Mouse (Mus musculus) ES-E14 (cell line): Measurements from ENCODE around the gene Tmub1. TPM values are rescaled to one million over a fixed set of nuclear protein-coding genes. Genes with fewer than 3 reads are reported as not detected.
A peak's percentile ranks its signal among the peaks of the same experiment; 100 is the strongest.

Experiments used
- DNase-seq: peaks from one replicate; pipeline ENCODE4 v3.0.0-alpha.2; 2013; ENCODE audit warnings: low read depth, low spot score
- H3K27ac ChIP-seq: 2 replicates; pipeline ENCODE4 v1.5.1; 2012; ENCODE audit warnings: low read depth, mild to moderate bottlenecking, low read length, moderate library complexity, mixed read lengths; ENCODE audit not compliant: poor library complexity, insufficient read depth, severe bottlenecking
- H3K36me3 ChIP-seq: 2 replicates; pipeline ENCODE4 v1.6.1; 2012; ENCODE audit warnings: mild to moderate bottlenecking, low read length, moderate library complexity, mixed read lengths; ENCODE audit not compliant: control insufficient read depth, poor library complexity, insufficient read depth, severe bottlenecking
- H3K4me1 ChIP-seq, 2 experiments: fragments of 150-350 bp in 1 of 2; sonication (generic) in 1 of 2; 2 replicates each; pipeline ENCODE4 v1.6.1; 2012; ENCODE audit warnings: low read length in 2 of 2, mild to moderate bottlenecking in 1 of 2, mixed read lengths in 1 of 2; ENCODE audit not compliant: control insufficient read depth in 2 of 2, insufficient read depth in 2 of 2, poor library complexity in 1 of 2
- H3K4me3 ChIP-seq, 2 experiments: fragments of 150-350 bp in 1 of 2; sonication (generic) in 1 of 2; 2 replicates each; pipeline ENCODE4 v1.5.1; 2012; ENCODE audit warnings: low read length in 2 of 2, low read depth in 1 of 2, mild to moderate bottlenecking in 1 of 2, mixed read lengths in 1 of 2; ENCODE audit not compliant: insufficient read depth in 1 of 2, poor library complexity in 1 of 2, severe bottlenecking in 1 of 2
- H3K9ac ChIP-seq: 2 replicates; pipeline ENCODE4 v1.6.1; 2012; ENCODE audit warnings: low read depth, mild to moderate bottlenecking, low read length, mixed read lengths; ENCODE audit not compliant: poor library complexity, insufficient read depth, severe bottlenecking
- H3K9me3 ChIP-seq: fragments of 150-350 bp; sonication (generic); 2 replicates; pipeline ENCODE4 v1.6.1; 2012; ENCODE audit warnings: low read depth, mild to moderate bottlenecking, low read length; ENCODE audit not compliant: control insufficient read depth, insufficient read depth
- CHD2 ChIP-seq: IDR thresholded peaks from 2 replicates; pipeline ENCODE4 v1.6.1; 2014; ENCODE audit warnings: mild to moderate bottlenecking, low read depth, low read length, inconsistent platforms
- HCFC1 ChIP-seq: IDR thresholded peaks from 2 replicates; pipeline ENCODE4 v1.6.1; 2012; ENCODE audit warnings: low read length, inconsistent platforms, borderline replicate concordance; ENCODE audit not compliant: insufficient read depth
- MAFK ChIP-seq: IDR thresholded peaks from 2 replicates; pipeline ENCODE4 v1.6.1; 2014; ENCODE audit warnings: mild to moderate bottlenecking, low read depth, low read length, inconsistent platforms; ENCODE audit not compliant: insufficient read depth
- ZC3H11A ChIP-seq: IDR thresholded peaks from 2 replicates; pipeline ENCODE4 v1.6.1; 2012; ENCODE audit warnings: low read depth, mild to moderate bottlenecking, inconsistent platforms, low read length, borderline replicate concordance
- ZNF384 ChIP-seq: IDR thresholded peaks from 2 replicates; pipeline ENCODE4 v1.6.1; 2012; ENCODE audit warnings: low read depth, low read length, inconsistent platforms
- in situ Hi-C, 2 experiments: fragments of 600-800 bp; cut with MboI; formaldehyde crosslinking; loops; one replicate each; pipeline ENCODE4 v1.15.1; 2025; ENCODE audit warnings: low sequenced_read_pairs in 2 of 2, inconsistent platforms in 1 of 2; ENCODE audit not compliant: unreplicated experiment in 2 of 2
- total RNA-seq: library from RNA; depleted of rRNA; stranded (reverse); fragments of 300-350 nt; gene quantifications from 2 replicates; pipeline ENCODE4 v1.2.3, GENCODE M21; 2012

Gene Tmub1
- total RNA-seq, 1 experiment: 7.8 TPM

DNA sequence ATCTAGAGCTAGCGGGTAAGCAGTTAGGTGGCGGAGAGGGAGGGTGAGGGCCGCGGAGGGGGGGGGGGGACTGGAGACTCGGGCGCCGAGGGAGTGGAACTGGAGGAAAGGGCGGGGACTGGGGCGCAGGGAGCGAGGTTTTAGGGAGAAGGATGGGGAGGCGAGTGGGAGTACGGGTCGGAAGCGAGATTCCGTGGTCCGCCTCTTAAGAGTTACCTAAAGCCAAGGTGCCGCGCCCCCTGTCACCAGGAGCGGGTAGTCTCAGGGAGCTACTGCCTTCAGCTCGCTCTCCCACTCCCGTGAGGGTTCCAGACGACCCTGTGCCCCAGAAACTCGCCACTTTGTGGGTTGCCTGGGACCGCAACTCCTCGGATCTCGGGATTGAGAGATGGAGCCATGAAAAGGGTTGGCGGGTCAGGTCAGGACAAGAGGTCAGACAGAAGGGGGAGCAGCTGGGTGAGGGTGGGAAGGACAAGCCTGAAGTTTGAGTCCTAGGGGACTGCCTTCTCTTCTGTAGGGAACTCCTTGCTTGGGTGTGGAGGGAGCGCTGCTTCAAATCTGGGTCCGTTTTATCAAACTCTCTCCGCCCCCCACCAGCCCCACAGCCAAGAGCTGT, 22.1 kb downstream of the Tmub1 start:
- no peaks in the 10 kb centered on the region for H3K9me3 ChIP-seq
- peak overlapping the region; percentile 70 to 76 for H3K4me3 ChIP-seq
- in situ Hi-C loops: no loop called here
- peaks cover 3% of the 10 kb centered on the region; the same call in 1 of the 2 replicates for H3K36me3 ChIP-seq
- peak overlapping the region; percentile 68 for H3K9ac ChIP-seq
- no peak overlapping the region for H3K27ac ChIP-seq
- no peak for DNase-seq
- H3K4me1 ChIP-seq: peaks cover 4 to 27% of the 10 kb centered on the region in 2 experiments; a peak in 2 of 4 replicates
- TF ChIP-seq ZNF384: no peak

DNA sequence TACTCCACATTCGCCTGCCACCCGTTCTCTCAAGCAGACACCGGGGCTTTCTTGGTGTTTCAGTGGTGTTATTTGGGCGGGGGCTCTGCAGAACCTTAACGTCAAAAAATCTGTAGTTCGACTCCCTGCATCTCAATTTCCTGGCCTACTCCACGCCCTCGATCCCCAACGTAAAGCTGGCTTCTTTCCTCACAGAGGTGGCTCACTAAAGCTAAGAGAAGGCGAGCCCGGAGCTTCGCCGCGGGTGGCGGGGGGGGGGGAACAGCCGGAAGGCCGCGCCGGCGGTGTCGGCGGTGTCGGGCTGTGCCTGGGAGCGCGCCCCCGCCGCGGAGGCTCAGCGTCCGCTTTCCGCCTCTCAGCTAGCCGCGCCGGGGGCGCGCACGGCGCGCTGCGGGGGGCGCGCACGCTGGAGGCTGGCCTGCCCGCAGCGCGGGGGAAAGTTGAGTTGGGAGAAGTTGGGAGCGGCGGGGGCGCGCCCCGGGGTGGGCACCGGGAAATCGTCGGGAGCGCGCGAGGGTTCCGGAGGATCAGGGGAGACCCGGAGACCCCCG, 22.7 kb downstream of the Tmub1 start:
- no peaks in the 10 kb centered on the region for H3K9me3 ChIP-seq
- TF ChIP-seq ZNF384 (no peak), ZC3H11A (no peak), HCFC1 (peak; percentile 58; the same call in 1 of the 2 replicates)
- DNase-seq: no peak
- H3K4me3 ChIP-seq: peak overlapping the region; percentile 70 to 76
- peaks cover under 1% of the 10 kb centered on the region; the same call in 1 of the 2 replicates for H3K36me3 ChIP-seq
- in situ Hi-C loops: no loop called here
- H3K4me1 ChIP-seq: peaks cover 4 to 27% of the 10 kb centered on the region in 2 experiments; a peak in 2 of 4 replicates
- H3K27ac ChIP-seq: no peak overlapping the region
- peak overlapping the region; percentile 68 for H3K9ac ChIP-seq

DNA sequence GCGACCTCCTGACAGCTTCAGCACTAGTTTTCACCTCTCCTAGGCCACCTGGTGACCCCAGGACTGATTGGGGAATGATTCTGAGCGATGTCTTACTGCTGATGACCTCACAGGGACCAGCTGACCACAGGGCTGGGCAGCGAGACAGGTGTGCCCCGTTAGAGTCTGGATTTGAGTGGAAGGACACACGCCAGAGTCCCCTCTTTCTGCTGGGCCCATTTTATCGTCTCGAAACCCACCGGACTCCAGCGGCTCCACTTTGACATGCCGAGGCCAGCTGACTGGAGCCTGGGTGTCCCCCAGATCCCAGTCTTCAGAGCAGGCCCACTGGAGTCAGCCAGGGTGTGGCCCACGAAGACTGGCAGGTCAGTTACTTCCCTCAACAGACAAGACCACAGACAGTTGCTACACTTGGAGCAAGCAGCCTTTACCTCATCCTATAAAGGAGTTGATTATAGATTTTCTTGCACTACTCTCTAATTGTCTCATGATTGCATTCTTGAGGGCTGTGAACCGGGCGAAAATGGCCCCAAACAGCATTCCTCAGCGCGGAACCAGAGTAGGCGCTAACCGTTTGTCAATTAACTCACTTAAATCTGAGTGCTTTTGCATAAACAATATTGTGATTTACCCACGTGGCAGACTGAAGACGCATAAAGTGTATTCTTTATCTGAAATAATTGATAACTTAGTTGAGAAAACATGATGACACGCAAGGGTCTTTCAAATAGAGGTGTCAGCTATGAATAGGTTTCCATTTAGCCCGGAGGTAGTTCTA, 23.5 kb downstream of the Tmub1 start:
- in situ Hi-C loops: no loop called here
- no peak for DNase-seq
- Histone ChIP-seq H3K4me3 (peak overlapping the region; percentile 62 to 67), H3K27ac (peak overlapping the region; percentile 41; the same call in 1 of the 2 replicates), H3K9ac (peak overlapping the region; percentile 69), H3K9me3 (no peaks in the 10 kb centered on the region), H3K4me1 (peaks cover 4 to 27% of the 10 kb centered on the region in 2 experiments; a peak in 2 of 4 replicates), H3K36me3 (peaks cover 4% of the 10 kb centered on the region; the same call in 1 of the 2 replicates)
- TF ChIP-seq MAFK (no peak), ZC3H11A (no peak), ZNF384 (no peak), CHD2 (no peak), HCFC1 (no peak)

DNA sequence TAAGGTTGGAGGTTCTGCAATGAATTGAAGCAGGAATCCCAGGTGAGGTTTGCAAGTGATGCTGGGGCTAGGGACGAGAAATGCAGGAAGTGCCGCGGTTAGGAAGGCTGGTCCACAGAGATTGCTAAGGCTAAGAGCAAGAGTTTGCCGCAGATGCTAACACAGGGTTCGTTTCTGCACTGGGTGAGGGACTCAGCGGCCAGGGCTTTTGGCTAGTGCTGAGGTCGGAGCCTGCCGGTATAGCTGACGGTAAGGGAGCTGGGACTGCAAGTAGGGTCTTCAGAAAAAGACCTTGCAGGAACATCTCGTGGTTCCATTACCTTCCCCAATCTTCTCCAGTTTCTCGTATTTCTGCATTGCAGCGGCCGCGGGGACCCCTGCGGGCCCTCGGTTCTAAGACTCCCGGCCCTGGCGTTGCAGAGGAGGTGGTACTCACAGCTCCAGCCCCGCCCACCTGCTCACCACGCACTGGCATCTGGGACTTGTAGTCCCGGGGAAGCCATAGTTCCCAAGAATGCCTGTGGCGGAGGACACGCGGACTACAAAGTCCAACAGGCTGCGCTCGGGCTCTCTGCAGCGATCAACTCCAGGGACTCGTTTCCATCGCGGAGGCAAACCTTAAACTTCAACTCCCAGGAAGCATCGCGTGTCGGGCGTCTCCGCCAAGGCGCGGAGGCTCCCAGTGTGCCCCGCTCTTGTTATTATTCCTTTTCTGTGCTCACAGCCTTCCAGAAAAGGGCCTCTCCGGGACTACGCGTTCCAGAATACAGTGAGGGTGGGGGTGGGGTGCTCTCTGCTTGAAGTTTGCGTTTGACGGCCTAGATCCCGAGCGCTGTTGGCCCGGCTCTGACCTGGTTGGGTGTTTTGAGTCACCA, 24.3 kb downstream of the Tmub1 start, which contains the start of the genes Cdk5 and Slc4a2:
Cdk5 (minus strand) TSS at position 402 of the 875 bp plus-strand sequence.
Slc4a2 (plus strand) TSS at position 709 of the 875 bp plus-strand sequence.
- TF ChIP-seq CHD2: peak; percentile 82; the same call in 1 of the 2 replicates
- TF ChIP-seq ZC3H11A: no peak
- no peak for TF ChIP-seq ZNF384
- no peak for TF ChIP-seq MAFK
- TF ChIP-seq HCFC1: peak; percentile 99
- Histone ChIP-seq H3K9me3 (no peaks in the 10 kb centered on the region), H3K4me1 (peaks cover 4 to 27% of the 10 kb centered on the region in 2 experiments; a peak in 2 of 4 replicates), H3K4me3 (peak within 1 kb of the TSS; percentile 76 to 82), H3K9ac (peak within 1 kb of the TSS; percentile 70), H3K27ac (peak within 1 kb of the TSS; percentile 41; the same call in 1 of the 2 replicates), H3K36me3 (peaks cover 4% of the 10 kb centered on the region; the same call in 1 of the 2 replicates)
- DNase-seq: peak; percentile 99
- in situ Hi-C loops: no loop called here
